Mouse (Mus musculus) colon, adult 2 months (tissue): ENCODE measurements around the gene Lysmd1. TPM values are rescaled to one million over a fixed set of nuclear protein-coding genes. Genes with fewer than 3 reads are reported as not detected.

Source experiments
- polyA plus RNA-seq: library from polyadenylated mRNA; depleted of rRNA; stranded (reverse); fragments of >200 nt; gene quantifications from 2 replicates; pipeline ENCODE4 v1.2.3, GENCODE M21; 2012; rRNA removed

Gene Lysmd1
- polyA plus RNA-seq: 4.3 and 5.4 TPM in 2 replicates

GRCm38 (mm10) chr3:95133680-95134101 is at the start of gene Lysmd1, which contains the start of gene Scnm1:
Gene Lysmd1 (plus strand): TSS chr3:95134088.
Gene Scnm1 (minus strand): TSS chr3:95134011.

GRCm38 (mm10) chr3:95106338-95107117 is 27.4 kb upstream of the Lysmd1 start, which contains the start of gene Pip5k1a:
Gene Pip5k1a (minus strand): TSS chr3:95106930.

GRCm38 (mm10) chr3:95110911-95111726 is 22.8 kb upstream of the Lysmd1 start, which contains the start of gene Vps72:
Gene Vps72 (plus strand): TSS chr3:95111022.

GRCm38 (mm10) chr3:95124246-95124645 is 9.6 kb upstream of the Lysmd1 start, which contains the start of gene Tmod4:
Gene Tmod4 (plus strand): TSS chr3:95124476.

GRCm38 (mm10) chr3:95141952-95142616 is 8.2 kb downstream of the Lysmd1 start, which contains the start of gene Tnfaip8l2:
Gene Tnfaip8l2 (minus strand): TSS chr3:95142360.

GRCm38 (mm10) chr3:95159987-95160963 is 26.4 kb downstream of the Lysmd1 start, which contains the start of gene Sema6c:
Gene Sema6c (plus strand): TSS chr3:95160457.

Other genes with a start within 250 kb of the Lysmd1 start
- 187 and 247 TPM in 2 replicates for gene Psmb4, start 247.1 kb upstream of the Lysmd1 start, polyA plus RNA-seq
- 1,269 and 1,288 TPM in 2 replicates for gene Selenbp1, start 201.0 kb upstream of the Lysmd1 start, polyA plus RNA-seq
- gene Rfx5, start 180.0 kb upstream of the Lysmd1 start, polyA plus RNA-seq: 7.8 and 10.0 TPM in 2 replicates
- 28.7 and 32.1 TPM in 2 replicates for gene Pi4kb, start 159.4 kb upstream of the Lysmd1 start, polyA plus RNA-seq
- 22.6 and 24.0 TPM in 2 replicates for gene Zfp687, start 118.6 kb upstream of the Lysmd1 start, polyA plus RNA-seq
- 102 and 110 TPM in 2 replicates for gene Psmd4, start 91.5 kb upstream of the Lysmd1 start, polyA plus RNA-seq
- gene Pip5k1a, start 27.2 kb upstream of the Lysmd1 start, polyA plus RNA-seq: 10.7 and 11.9 TPM in 2 replicates
- gene Vps72, start 23.1 kb upstream of the Lysmd1 start, polyA plus RNA-seq: 68.0 and 78.0 TPM in 2 replicates
- gene Tmod4, start 9.6 kb upstream of the Lysmd1 start, polyA plus RNA-seq: 0.93 and 1.5 TPM in 2 replicates
- gene Scnm1, start 77 bp upstream of the Lysmd1 start, polyA plus RNA-seq: 26.0 and 28.9 TPM in 2 replicates
- 8.8 and 9.7 TPM in 2 replicates for gene Tnfaip8l2, start 8.3 kb downstream of the Lysmd1 start, polyA plus RNA-seq
- gene Sema6c, start 26.4 kb downstream of the Lysmd1 start, polyA plus RNA-seq: 5.5 and 7.0 TPM in 2 replicates
- gene Gabpb2, start 83.8 kb downstream of the Lysmd1 start, polyA plus RNA-seq: 7.3 and 7.6 TPM in 2 replicates
- gene Cdc42se1, start 94.6 kb downstream of the Lysmd1 start, polyA plus RNA-seq: 45.1 and 48.4 TPM in 2 replicates
- 15.7 and 16.9 TPM in 2 replicates for gene Mllt11, start 98.1 kb downstream of the Lysmd1 start, polyA plus RNA-seq
- gene Gm128, start 107.5 kb downstream of the Lysmd1 start, polyA plus RNA-seq: 0.51 and 0.64 TPM in 2 replicates
- gene Bnipl, start 117.1 kb downstream of the Lysmd1 start, polyA plus RNA-seq: 5.2 and 5.5 TPM in 2 replicates
- gene Mindy1, start 147.3 kb downstream of the Lysmd1 start, polyA plus RNA-seq: 141 and 163 TPM in 2 replicates
- 10.7 and 12.5 TPM in 2 replicates for gene Prune1, start 148.0 kb downstream of the Lysmd1 start, polyA plus RNA-seq
- gene Anxa9, start 173.1 kb downstream of the Lysmd1 start, polyA plus RNA-seq: 1.3 and 1.5 TPM in 2 replicates
- 47.5 and 48.1 TPM in 2 replicates for gene Cers2, start 180.7 kb downstream of the Lysmd1 start, polyA plus RNA-seq
- 8.3 and 8.7 TPM in 2 replicates for gene Setdb1, start 223.1 kb downstream of the Lysmd1 start, polyA plus RNA-seq